Mouse (Mus musculus) heart, embryonic 11.5 days (tissue): ENCODE data around the gene Cdc42bpa. TPM values are rescaled to one million over a fixed set of nuclear protein-coding genes. Genes with fewer than 3 reads are reported as not detected.

Experiments used
- ATAC-seq: fragments of 200-750 bp; cut with Nextera tagmentation; replicated peaks from 2 replicates; pipeline ENCODE4 v1.8.0; 2017; ENCODE audit warnings: moderate library complexity; ENCODE audit not compliant: insufficient number of reproducible peaks, low FRiP score, low TSS enrichment
- H3K27ac ChIP-seq: fragments of 300-500 bp; sonication (generic); 2 replicates; pipeline ENCODE4 v1.5.1; 2014; ENCODE audit warnings: mild to moderate bottlenecking, low read depth, low read length
- H3K27me3 ChIP-seq: fragments of 300-500 bp; sonication (generic); 2 replicates; pipeline ENCODE4 v1.6.1; 2014; ENCODE audit warnings: mild to moderate bottlenecking, low read length, mixed read lengths; ENCODE audit not compliant: control insufficient read depth, insufficient read depth
- H3K36me3 ChIP-seq: fragments of 300-500 bp; sonication (generic); 2 replicates; pipeline ENCODE4 v1.6.1; 2014; ENCODE audit warnings: mild to moderate bottlenecking, low read length, moderate library complexity, mixed read lengths; ENCODE audit not compliant: control insufficient read depth, insufficient read depth
- H3K4me1 ChIP-seq: fragments of 300-500 bp; sonication (generic); 2 replicates; pipeline ENCODE4 v1.6.1; 2014; ENCODE audit warnings: low read length; ENCODE audit not compliant: control insufficient read depth, insufficient read depth
- H3K4me2 ChIP-seq: fragments of 300-500 bp; sonication (generic); 2 replicates; pipeline ENCODE4 v1.6.1; 2014; ENCODE audit warnings: mild to moderate bottlenecking, moderate library complexity
- H3K4me3 ChIP-seq: fragments of 300-500 bp; sonication (generic); 2 replicates; pipeline ENCODE4 v1.5.1; 2014; ENCODE audit warnings: low read depth, low read length
- H3K9ac ChIP-seq: fragments of 300-500 bp; sonication (generic); 2 replicates; pipeline ENCODE4 v1.6.1; 2014; ENCODE audit warnings: mild to moderate bottlenecking, low read depth, low read length, moderate library complexity
- H3K9me3 ChIP-seq: fragments of 300-500 bp; sonication (generic); replicated peaks from 2 replicates; pipeline ENCODE4 v1.6.1; 2016; ENCODE audit warnings: low read length; ENCODE audit not compliant: control insufficient read depth
- WGBS: fragments of 180-500 bp; shearing (Covaris S2); extraction: QIAGEN DNeasy Blood & Tissue Kit; methylation state at CpG from one replicate; pipeline ENCODE4 v1.1.7; 2014; ENCODE audit not compliant: insufficient replicate concordance; 5-methylcytosine and 5-hydroxymethylcytosine counted together
- polyA plus RNA-seq: library from polyadenylated mRNA; unstranded; fragments of >200 nt; fragmentation: Nextera tagmentation; extraction: Ambion mirVana; gene quantifications from 2 replicates; pipeline ENCODE4 v1.2.1, GENCODE M21; 2014

The Cdc42bpa gene
- polyA plus RNA-seq, 1 experiment from 2014 or later = 13.5 TPM

DNA sequence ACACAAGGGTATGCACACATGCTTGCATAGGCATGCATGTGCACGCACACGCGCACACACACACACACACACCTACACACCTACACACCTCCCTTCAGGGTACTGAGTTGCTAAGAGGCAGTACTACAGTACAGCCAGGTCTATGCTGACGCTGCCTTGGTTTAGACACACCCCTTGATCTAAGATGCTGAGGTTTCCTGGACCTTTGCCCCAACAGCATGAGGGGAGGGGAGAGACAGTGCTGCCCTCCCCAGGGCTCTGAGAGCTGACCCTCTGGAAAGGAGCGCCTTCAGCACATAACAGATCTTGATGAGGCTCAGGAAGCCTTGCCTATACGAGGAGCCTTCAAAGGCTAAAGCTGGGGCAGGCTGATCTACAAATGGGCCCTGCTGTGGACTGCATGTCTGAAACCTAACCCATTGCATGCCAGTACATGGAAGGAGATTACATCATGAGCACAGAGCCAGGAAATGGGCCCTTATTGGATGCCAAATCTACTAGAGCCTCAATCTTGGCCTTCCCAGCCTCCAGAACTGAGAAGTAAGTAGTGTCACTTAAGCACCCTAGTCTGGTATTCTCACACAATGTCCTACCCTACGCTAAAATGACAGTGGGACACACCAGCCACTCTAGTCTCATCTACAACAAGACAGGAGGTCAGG, 221.2 kb downstream of the Cdc42bpa start:
- 84% methylated on average over 7 of the region's 7 CpGs for WGBS
- no peaks in the 10 kb centered on the region for H3K27me3 ChIP-seq
- no peak overlapping the region for H3K9ac ChIP-seq
- peaks cover 8% of the 10 kb centered on the region; the same call in 1 of the 2 replicates for H3K4me1 ChIP-seq
- H3K36me3 ChIP-seq = no peaks in the 10 kb centered on the region
- no peak overlapping the region for H3K27ac ChIP-seq
- H3K4me2 ChIP-seq = no peak overlapping the region
- no peaks in the 10 kb centered on the region for H3K9me3 ChIP-seq
- no peak for ATAC-seq
- no peak overlapping the region for H3K4me3 ChIP-seq

DNA sequence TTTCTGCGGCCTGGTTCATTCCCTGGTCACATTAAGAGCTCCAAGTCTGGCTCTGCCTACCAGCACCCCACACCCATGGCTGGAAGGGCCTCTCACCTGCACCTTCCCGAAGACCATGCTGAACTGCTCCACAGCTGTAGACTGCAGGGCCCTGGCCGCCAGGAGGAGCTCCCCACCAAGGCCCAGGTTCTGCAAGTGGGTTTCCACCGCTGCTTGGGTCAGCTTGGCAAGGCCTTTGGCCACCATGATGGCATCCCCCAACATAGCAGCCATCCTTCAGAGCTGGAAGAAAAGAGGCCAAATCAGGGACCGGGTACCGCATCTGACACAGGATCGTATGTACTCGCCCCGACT, 221.7 kb downstream of the Cdc42bpa start:
- no peak overlapping the region for H3K4me3 ChIP-seq
- no peak overlapping the region for H3K9ac ChIP-seq
- H3K27me3 ChIP-seq = no peaks in the 10 kb centered on the region
- no peak overlapping the region for H3K27ac ChIP-seq
- no peak for ATAC-seq
- 82% methylated on average over 9 of the region's 9 CpGs for WGBS
- H3K9me3 ChIP-seq = no peaks in the 10 kb centered on the region
- H3K36me3 ChIP-seq = no peaks in the 10 kb centered on the region
- peaks cover 8% of the 10 kb centered on the region; the same call in 1 of the 2 replicates for H3K4me1 ChIP-seq
- no peak overlapping the region for H3K4me2 ChIP-seq

DNA sequence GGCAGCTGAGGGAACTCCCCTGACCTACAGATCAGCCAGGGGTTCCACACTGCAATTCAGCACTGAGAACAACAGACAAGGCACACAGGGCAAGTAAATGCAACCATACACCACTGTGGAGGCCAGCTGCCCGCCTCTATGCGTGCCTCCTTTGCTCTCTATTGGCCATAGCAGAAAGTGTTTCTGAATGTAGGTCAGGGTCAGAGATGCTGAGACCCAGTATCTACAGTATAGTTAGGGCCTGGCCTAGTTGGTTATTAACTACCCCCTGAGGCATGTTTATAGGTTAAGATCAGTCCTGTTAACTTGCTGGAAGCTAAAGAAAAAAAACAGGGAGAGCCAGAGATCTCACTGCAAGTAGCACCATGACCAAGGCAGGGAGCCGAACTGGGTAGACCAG, 222.5 kb downstream of the Cdc42bpa start:
- Histone ChIP-seq H3K27ac (no peak overlapping the region), H3K36me3 (no peaks in the 10 kb centered on the region), H3K4me1 (peaks cover 8% of the 10 kb centered on the region; the same call in 1 of the 2 replicates), H3K27me3 (no peaks in the 10 kb centered on the region), H3K4me2 (no peak overlapping the region), H3K9me3 (no peaks in the 10 kb centered on the region), H3K4me3 (no peak overlapping the region), H3K9ac (no peak overlapping the region)
- no peak for ATAC-seq
- 64% methylated on average over 3 of the region's 3 CpGs for WGBS

DNA sequence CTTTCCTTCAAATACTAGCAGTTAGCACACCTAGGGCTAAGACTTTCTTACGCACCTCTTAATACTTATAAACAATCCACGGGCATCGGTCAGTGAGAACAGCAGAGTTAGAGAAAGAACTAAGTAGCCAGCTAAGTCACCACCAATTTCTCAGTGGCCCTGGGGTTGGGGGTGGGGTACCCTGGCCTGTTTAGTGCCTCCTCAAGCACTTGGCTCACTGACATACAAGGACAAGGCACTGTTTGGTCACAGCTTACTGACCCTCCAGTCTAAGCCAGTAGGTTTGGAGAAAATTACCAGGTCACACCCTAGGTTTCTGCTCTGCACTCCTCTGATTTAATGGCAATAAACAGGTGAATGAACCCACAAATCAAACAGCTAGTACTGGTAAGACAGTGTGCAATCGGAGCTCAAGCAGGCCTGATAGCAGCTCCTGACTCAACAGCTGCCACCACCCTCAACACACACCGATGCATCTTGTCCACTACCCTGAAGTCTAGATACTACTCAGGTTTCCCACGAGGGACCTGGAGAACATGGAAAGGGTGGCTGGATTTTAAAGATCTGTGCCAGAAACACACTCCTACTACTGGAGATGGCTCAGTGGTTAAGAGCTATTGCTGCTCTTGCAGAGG, 223.4 kb downstream of the Cdc42bpa start:
- ATAC-seq = no peak
- H3K4me3 ChIP-seq = no peak overlapping the region
- no peak overlapping the region for H3K4me2 ChIP-seq
- no peaks in the 10 kb centered on the region for H3K9me3 ChIP-seq
- H3K9ac ChIP-seq = no peak overlapping the region
- no peak overlapping the region for H3K27ac ChIP-seq
- peaks cover 8% of the 10 kb centered on the region; the same call in 1 of the 2 replicates for H3K4me1 ChIP-seq
- 90% methylated on average over 6 of the region's 6 CpGs for WGBS
- no peaks in the 10 kb centered on the region for H3K36me3 ChIP-seq
- H3K27me3 ChIP-seq = no peaks in the 10 kb centered on the region

DNA sequence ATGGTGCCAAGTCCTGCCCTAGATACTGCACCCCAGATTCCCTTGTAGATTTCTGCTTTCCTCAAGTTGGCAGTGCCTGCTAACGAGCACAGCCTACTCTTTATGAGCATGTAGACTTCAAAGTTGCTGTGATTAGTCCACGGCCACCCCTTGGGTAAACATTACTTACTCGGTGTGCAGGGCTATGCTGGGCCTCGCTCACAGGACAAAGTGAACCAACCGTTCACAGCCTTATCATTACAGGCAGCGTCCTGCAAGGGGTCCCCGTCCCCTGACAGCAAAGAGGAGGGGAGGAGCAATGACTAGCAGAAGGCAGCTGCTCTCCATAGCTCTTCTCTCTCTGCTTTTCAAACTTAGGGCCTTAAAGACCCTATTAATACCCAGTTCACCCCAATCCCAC, 224.5 kb downstream of the Cdc42bpa start:
- no peak overlapping the region for H3K4me2 ChIP-seq
- 29% methylated on average over 7 of the region's 7 CpGs for WGBS

DNA sequence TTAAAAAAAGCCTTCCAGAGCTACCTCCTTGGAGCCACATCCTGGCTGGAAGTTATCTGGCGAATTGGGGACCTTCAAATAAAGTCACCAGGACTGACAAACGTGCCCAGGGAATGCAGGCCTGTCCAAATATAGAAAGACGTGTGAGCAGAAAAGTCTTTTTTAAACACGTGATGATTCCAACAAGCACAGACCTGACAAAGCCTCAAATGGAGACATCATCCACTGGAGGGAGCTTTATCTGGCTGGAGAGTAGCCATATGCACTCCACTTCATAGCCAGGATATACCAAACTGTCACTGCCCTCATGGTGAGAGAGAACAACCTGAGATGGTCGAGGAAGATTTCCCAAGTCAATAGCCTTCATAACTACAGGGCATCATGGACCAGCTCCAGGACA, 225.6 kb downstream of the Cdc42bpa start:
- Histone ChIP-seq H3K27ac (no peak overlapping the region), H3K4me1 (peaks cover 12% of the 10 kb centered on the region; the same call in 1 of the 2 replicates)

More for the DNA sequence above, 224.5 kb downstream of the Cdc42bpa start:
- no peaks in the 10 kb centered on the region for H3K27me3 ChIP-seq
- no peaks in the 10 kb centered on the region for H3K9me3 ChIP-seq
- ATAC-seq = no peak
- no peak overlapping the region for H3K4me3 ChIP-seq
- H3K4me1 ChIP-seq = peaks cover 12% of the 10 kb centered on the region; the same call in 1 of the 2 replicates
- H3K27ac ChIP-seq = no peak overlapping the region
- no peaks in the 10 kb centered on the region for H3K36me3 ChIP-seq
- no peak overlapping the region for H3K9ac ChIP-seq

DNA sequence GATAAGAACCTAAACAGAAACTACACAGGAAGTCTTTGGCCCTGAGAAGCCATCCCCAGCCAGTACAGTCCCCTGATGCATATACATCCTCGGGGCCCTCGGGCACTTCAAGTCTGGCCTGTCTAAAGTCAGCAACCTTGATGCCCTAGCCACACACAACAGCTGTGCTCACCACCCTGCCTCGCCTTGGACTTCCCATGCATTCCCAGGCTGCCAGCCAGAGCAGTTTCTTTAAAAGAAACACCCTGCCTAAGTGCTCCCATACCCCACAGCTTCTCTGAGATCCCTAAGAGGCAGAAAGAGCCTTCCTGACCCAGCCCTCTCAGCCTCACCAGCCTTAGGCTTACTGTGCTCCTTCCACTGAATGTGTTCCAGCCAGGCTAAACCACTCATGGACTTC, 226.1 kb downstream of the Cdc42bpa start:
- Histone ChIP-seq H3K27me3 (no peaks in the 10 kb centered on the region), H3K4me2 (no peak overlapping the region), H3K9me3 (no peaks in the 10 kb centered on the region), H3K9ac (no peak overlapping the region), H3K4me1 (peaks cover 12% of the 10 kb centered on the region; the same call in 1 of the 2 replicates), H3K4me3 (no peak overlapping the region), H3K36me3 (no peaks in the 10 kb centered on the region), H3K27ac (no peak overlapping the region)
- ATAC-seq = no peak
- 87% methylated on average over 3 of the region's 3 CpGs for WGBS

More for the DNA sequence above, 225.6 kb downstream of the Cdc42bpa start:
- H3K27me3 ChIP-seq = no peaks in the 10 kb centered on the region
- no peak overlapping the region for H3K9ac ChIP-seq
- no peak for ATAC-seq
- no peaks in the 10 kb centered on the region for H3K9me3 ChIP-seq
- H3K36me3 ChIP-seq = no peaks in the 10 kb centered on the region
- 40% methylated on average over 5 of the region's 5 CpGs for WGBS
- no peak overlapping the region for H3K4me3 ChIP-seq
- no peak overlapping the region for H3K4me2 ChIP-seq

DNA sequence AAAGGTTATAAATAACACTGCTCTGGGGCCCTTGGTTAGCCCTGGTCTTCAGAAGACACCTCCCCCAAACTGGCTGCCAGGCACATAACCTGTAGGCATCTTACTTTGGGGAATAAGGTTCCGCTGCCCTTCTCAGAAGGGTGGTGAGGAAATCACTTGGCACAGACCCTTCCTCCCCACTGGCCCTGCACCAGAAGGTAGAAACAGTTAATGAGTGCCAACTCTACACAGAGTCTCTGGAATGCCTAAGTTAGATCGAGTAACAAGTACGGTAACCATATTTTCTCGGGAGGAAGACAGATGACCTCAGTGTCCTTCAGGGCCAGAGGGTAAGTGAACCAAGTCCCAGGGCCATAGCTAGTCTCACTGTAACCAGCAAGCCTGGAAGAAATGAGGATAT, 228.7 kb downstream of the Cdc42bpa start:
- 76% methylated on average over 4 of the region's 4 CpGs for WGBS
- Histone ChIP-seq H3K9me3 (no peaks in the 10 kb centered on the region), H3K9ac (no peak overlapping the region), H3K36me3 (no peaks in the 10 kb centered on the region), H3K4me1 (peaks cover 12% of the 10 kb centered on the region; the same call in 1 of the 2 replicates), H3K4me3 (no peak overlapping the region), H3K27ac (no peak overlapping the region), H3K27me3 (no peaks in the 10 kb centered on the region), H3K4me2 (no peak overlapping the region)
- ATAC-seq = no peak

DNA sequence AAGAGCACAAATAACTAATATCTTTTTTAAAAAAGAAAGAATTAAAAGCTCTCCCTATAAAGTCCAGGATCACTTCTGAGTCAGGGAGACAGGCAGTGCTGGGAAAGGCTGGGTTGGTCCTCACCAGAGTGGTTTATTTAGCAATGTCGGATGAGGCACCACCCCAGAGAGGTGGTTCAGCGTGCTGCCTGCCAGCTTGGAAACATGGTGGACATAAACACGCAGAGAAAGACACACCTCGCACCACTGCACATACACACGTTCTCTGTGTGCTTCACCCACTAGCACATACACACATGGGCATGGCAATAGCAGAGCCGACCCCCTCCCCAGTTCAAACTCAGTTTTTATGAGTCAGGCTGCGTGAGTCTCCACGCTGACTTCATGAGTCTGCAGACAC, 230.8 kb downstream of the Cdc42bpa start:
- no peak overlapping the region for H3K4me2 ChIP-seq
- no peak overlapping the region for H3K9ac ChIP-seq
- peaks cover 10% of the 10 kb centered on the region; the same call in 1 of the 2 replicates for H3K4me1 ChIP-seq
- no peaks in the 10 kb centered on the region for H3K36me3 ChIP-seq
- H3K4me3 ChIP-seq = no peak overlapping the region
- no peaks in the 10 kb centered on the region for H3K9me3 ChIP-seq
- WGBS = 83% methylated on average over 8 of the region's 8 CpGs
- H3K27me3 ChIP-seq = no peaks in the 10 kb centered on the region
- ATAC-seq = no peak
- H3K27ac ChIP-seq = no peak overlapping the region
